ENCODE assay signal across 10 mouse cellular contexts in genomic region chr2:90506143-90506542, GRCm38 (mm10).
DNase-seq lines count a peak whose midpoint lies in the region; ATAC-seq and TF ChIP-seq lines count a peak whose summit lies in the region.
"Had no signal": no experiment of that assay in that cellular context is flagged by ENCODE, and none has a peak within 500 bp of the region (broad histone marks: within the 10 kb centered on the region; RNA-seq: fewer than 3 reads in every experiment).

No protein-coding gene starts in this region.

- H3K27ac ChIP-seq in layer of hippocampus, adult 2 months, result peak overlapping the region; percentile 77

- no peak for ATAC-seq in activated CD4-positive, CD25-positive, alpha-beta regulatory T cell, adult 4 months
- ATAC-seq: CD4-positive, CD25-positive, alpha-beta regulatory T cell, adult 4 months had no signal

- no peak for TF ChIP-seq CTCF in layer of hippocampus, adult 2 months (conservative IDR thresholded peaks at IDR 0.05)
- no peak for TF ChIP-seq CTCF in brain, embryonic 14.5 days (IDR thresholded peaks at IDR 0.05; ENCODE audit: borderline replicate concordance, extremely low read depth, insufficient read depth, insufficient read length)

- H3K4me3 ChIP-seq in layer of hippocampus, adult 2 months, result no peak overlapping the region

- intact Hi-C loops in heart, postnatal 25 days (cut with DNase I), result loop anchor here (5.0 kb wide), 1 partner anchor 71 kb away; no protein-coding TSS in a partner anchor

- no peak for TF ChIP-seq POLR2A in brain, embryonic 14.5 days (IDR thresholded peaks at IDR 0.05; ENCODE audit: borderline replicate concordance, extremely low read depth, insufficient read depth, insufficient read length, poor library complexity, severe bottlenecking)

- DNase-seq in gastrocnemius, adult 18-20 months (ENCODE audit: low spot score), result peak; percentile 38
- no peak for DNase-seq in gastrocnemius, postnatal 4 days (ENCODE audit: low spot score in 2 of 2)
- DNase-seq in layer of hippocampus, adult 2 months (ENCODE audit: low spot score in 2 of 2), result no peak
- DNase-seq in layer of hippocampus, postnatal 10 days (ENCODE audit: low spot score in 2 of 2), result no peak
- DNase-seq in brain, embryonic 14.5 days (ENCODE audit: low read depth), result peak; percentile 44
- DNase-seq in heart, postnatal 25 days (ENCODE audit: low spot score), result peak; percentile 22
- no peak for DNase-seq in thymus, postnatal 36 days
- DNase-seq: thymus, adult 18-20 months had no signal

Comparison
In these comparisons a context has a peak if more than half of its experiments do, and no peak if none do; other contexts are left out.
1. DNase-seq: peak in gastrocnemius, adult 18-20 months (single experiment), brain, embryonic 14.5 days (single experiment) and heart, postnatal 25 days (single experiment); none in gastrocnemius, postnatal 4 days (0 of 2), layer of hippocampus, adult 2 months (0 of 2), layer of hippocampus, postnatal 10 days (0 of 2) and thymus, postnatal 36 days (0 of 2).